Mouse (Mus musculus): Measurements from ENCODE around the gene Pth2. TPM values are rescaled to one million over a fixed set of nuclear protein-coding genes. Genes with fewer than 3 reads are reported as not detected.
A peak's percentile ranks its signal among the peaks of the same experiment; 100 is the strongest.

Gene Pth2
- polyA plus RNA-seq, 2 experiments: not detected

DNA sequence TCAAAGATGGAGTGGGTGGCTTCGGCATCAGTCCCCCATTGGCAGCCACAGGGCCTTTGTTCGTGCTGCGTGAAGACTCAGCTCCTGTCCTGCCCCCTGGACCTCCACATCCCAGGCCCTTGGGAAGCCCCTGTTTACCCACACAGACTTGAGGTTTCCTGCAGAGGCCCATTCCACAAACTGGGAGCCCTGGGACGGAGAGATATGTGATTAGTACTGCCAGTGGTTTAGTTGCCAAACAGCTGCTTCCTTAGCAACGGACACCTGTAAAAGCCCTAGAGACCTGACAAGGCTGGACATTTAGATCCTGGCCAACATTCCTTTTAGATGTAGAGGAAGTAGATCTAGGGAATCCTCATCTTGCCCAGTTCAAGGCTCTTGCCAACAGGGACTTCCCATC, 38.9 kb upstream of the Pth2 start:
- WGBS: 82% methylated on average over 5 of the region's 5 CpGs
- H3K4me3 ChIP-seq (replicated peaks; ENCODE audit: low read length): no peak overlapping the region
- H3K27me3 ChIP-seq (ENCODE audit: control insufficient read depth, insufficient read depth, low read length): no peaks in the 10 kb centered on the region
- no peak overlapping the region for H3K27ac ChIP-seq (replicated peaks; ENCODE audit: low read depth, low read length)
- 0 out of 2 replicates have a peak overlapping the region, but pooled peaks have one; percentile 16 for H3K9ac ChIP-seq (ENCODE audit: low read depth, low read length, severe bottlenecking)
- TF ChIP-seq POLR2A (IDR thresholded peaks at IDR 0.05; ENCODE audit: borderline replicate concordance, extremely low read depth, insufficient read depth, insufficient read length): no peak
- no peaks in the 10 kb centered on the region for H3K4me1 ChIP-seq (ENCODE audit: control insufficient read depth, insufficient read depth, low read length)
- H3K4me2 ChIP-seq (replicated peaks; ENCODE audit: low read depth, low read length, severe bottlenecking): no peak overlapping the region
- DNase-seq (ENCODE audit: low spot score) (no peak), ATAC-seq (ENCODE audit: low FRiP score, low read depth) (no peak)
- H3K36me3 ChIP-seq (ENCODE audit: control insufficient read depth, insufficient read depth, low read length): peaks cover 50% of the 10 kb centered on the region
- no peaks in the 10 kb centered on the region for H3K9me3 ChIP-seq (ENCODE audit: control insufficient read depth, low read length)

DNA sequence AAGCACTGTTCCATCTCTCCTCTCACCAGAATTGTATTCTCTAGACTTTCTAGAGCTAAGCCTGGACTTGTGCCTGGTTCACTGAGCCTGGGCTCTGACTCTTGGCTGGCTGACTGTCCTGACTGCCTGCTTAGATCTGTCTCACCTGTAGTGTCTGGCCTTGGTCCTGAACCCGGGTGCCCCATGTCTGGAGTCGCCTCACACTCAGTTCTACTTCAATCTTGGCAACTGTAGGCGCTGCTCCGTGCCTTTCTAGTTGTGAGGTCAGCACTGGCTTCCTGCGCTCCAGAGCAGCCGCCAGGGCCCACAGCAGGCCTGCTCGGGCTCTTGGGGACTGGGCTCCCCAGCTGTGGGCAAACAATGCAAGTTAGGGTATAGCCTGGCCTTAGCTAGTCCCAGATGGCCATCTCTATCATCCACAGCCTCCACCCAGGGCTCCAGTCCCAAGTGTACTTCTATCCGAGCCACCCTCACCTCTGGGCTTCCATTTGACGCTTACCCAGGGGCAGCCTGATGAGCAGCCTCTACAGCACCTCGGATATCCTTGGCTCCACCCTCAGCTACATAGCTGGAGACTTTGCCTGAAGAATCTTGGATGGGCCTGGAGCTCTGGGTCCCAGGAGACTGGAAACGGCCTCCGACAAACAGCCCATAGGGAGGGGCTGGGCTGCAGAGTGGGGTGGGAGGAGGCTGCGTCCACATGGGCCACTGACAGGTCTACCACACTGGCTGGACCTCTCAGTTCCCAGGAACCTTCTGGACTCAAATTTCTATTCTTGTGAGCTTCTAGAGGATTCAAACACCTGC, 36.2 kb upstream of the Pth2 start:
- Histone ChIP-seq H3K4me1 (ENCODE audit: control insufficient read depth, insufficient read depth, low read length) (no peaks in the 10 kb centered on the region), H3K27me3 (ENCODE audit: control insufficient read depth, insufficient read depth, low read length) (no peaks in the 10 kb centered on the region), H3K9me3 (ENCODE audit: control insufficient read depth, low read length) (no peaks in the 10 kb centered on the region), H3K9ac (ENCODE audit: low read depth, low read length, severe bottlenecking) (no peak overlapping the region), H3K36me3 (ENCODE audit: control insufficient read depth, insufficient read depth, low read length) (peaks cover 71% of the 10 kb centered on the region), H3K27ac (replicated peaks; ENCODE audit: low read depth, low read length) (no peak overlapping the region), H3K4me2 (replicated peaks; ENCODE audit: low read depth, low read length, severe bottlenecking) (no peak overlapping the region), H3K4me3 (replicated peaks; ENCODE audit: low read length) (no peak overlapping the region)
- 86% methylated on average over 13 of the region's 13 CpGs for WGBS
- ATAC-seq (ENCODE audit: low FRiP score, low read depth): no peak
- no peak for TF ChIP-seq POLR2A (IDR thresholded peaks at IDR 0.05; ENCODE audit: borderline replicate concordance, extremely low read depth, insufficient read depth, insufficient read length)
- DNase-seq (ENCODE audit: low spot score): no peak

GRCm38 (mm10) chr7:45145460-45145859, 35.3 kb upstream of the Pth2 start:
- no peak for DNase-seq (ENCODE audit: low spot score)
- Histone ChIP-seq H3K4me1 (ENCODE audit: control insufficient read depth, insufficient read depth, low read length) (no peaks in the 10 kb centered on the region), H3K9ac (ENCODE audit: low read depth, low read length, severe bottlenecking) (no peak overlapping the region), H3K9me3 (ENCODE audit: control insufficient read depth, low read length) (no peaks in the 10 kb centered on the region), H3K27me3 (ENCODE audit: control insufficient read depth, insufficient read depth, low read length) (no peaks in the 10 kb centered on the region), H3K4me3 (replicated peaks; ENCODE audit: low read length) (no peak overlapping the region), H3K27ac (replicated peaks; ENCODE audit: low read depth, low read length) (no peak overlapping the region), H3K36me3 (ENCODE audit: control insufficient read depth, insufficient read depth, low read length) (peaks cover 71% of the 10 kb centered on the region), H3K4me2 (replicated peaks; ENCODE audit: low read depth, low read length, severe bottlenecking) (no peak overlapping the region)
- no peak for TF ChIP-seq POLR2A (IDR thresholded peaks at IDR 0.05; ENCODE audit: borderline replicate concordance, extremely low read depth, insufficient read depth, insufficient read length)
- ATAC-seq (ENCODE audit: low FRiP score, low read depth): no peak
- WGBS: 95% methylated on average over 8 of the region's 8 CpGs

DNA sequence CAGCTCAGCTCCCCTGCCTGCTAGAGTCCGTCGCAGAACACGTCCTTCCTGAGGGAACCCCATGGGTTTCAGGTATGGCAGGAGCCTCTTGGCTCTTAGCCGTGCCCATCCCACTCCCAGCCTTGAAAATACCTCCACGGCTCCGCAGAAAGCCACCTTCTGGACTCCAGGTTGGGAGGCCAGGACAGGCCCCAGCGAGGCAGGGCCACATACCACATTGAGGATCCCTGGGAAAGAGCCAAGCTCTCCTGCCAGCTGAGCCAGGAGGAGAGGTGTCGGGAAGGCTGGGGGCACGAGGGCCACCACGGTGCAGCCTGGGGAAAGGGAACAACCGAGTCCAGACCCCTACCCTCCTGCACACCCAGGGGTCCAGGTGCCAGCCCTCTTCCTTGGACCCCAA, 33.5 kb upstream of the Pth2 start:
- no peak for TF ChIP-seq POLR2A (IDR thresholded peaks at IDR 0.05; ENCODE audit: borderline replicate concordance, extremely low read depth, insufficient read depth, insufficient read length)
- Histone ChIP-seq H3K9me3 (ENCODE audit: control insufficient read depth, low read length) (no peaks in the 10 kb centered on the region), H3K27me3 (ENCODE audit: control insufficient read depth, insufficient read depth, low read length) (no peaks in the 10 kb centered on the region), H3K9ac (ENCODE audit: low read depth, low read length, severe bottlenecking) (no peak overlapping the region), H3K4me2 (replicated peaks; ENCODE audit: low read depth, low read length, severe bottlenecking) (no peak overlapping the region), H3K36me3 (ENCODE audit: control insufficient read depth, insufficient read depth, low read length) (peaks cover 64% of the 10 kb centered on the region), H3K27ac (replicated peaks; ENCODE audit: low read depth, low read length) (no peak overlapping the region), H3K4me3 (replicated peaks; ENCODE audit: low read length) (no peak overlapping the region), H3K4me1 (ENCODE audit: control insufficient read depth, insufficient read depth, low read length) (peaks cover 3% of the 10 kb centered on the region; the same call in 1 of the 2 replicates)
- 92% methylated on average over 11 of the region's 11 CpGs for whole genome bisulfite sequencing
- DNase-seq (ENCODE audit: low spot score) (no peak), ATAC-seq (ENCODE audit: low FRiP score, low read depth) (no peak)

DNA sequence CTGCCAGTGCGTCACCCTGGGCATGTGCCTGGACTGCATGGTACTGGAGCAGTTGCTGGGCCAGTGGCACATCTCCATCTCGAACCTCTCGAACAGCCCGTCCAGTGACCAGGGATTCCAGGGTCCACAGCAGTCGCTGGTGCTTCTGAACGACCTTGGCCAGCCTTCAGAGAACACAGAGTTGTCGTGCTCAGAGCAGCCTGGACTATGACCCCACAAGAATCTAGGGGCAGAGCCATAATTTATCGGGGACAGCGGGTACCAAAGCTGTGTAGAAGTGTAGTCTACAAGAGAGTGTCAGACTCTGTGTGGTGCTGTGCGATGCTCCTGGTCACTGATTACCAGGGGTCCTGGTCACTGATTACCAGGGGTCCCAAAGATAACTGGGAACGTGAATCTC, 32.9 kb upstream of the Pth2 start:
- Histone ChIP-seq H3K4me2 (replicated peaks; ENCODE audit: low read depth, low read length, severe bottlenecking) (no peak overlapping the region), H3K27me3 (ENCODE audit: control insufficient read depth, insufficient read depth, low read length) (no peaks in the 10 kb centered on the region), H3K9ac (ENCODE audit: low read depth, low read length, severe bottlenecking) (no peak overlapping the region), H3K4me1 (ENCODE audit: control insufficient read depth, insufficient read depth, low read length) (peaks cover 3% of the 10 kb centered on the region; the same call in 1 of the 2 replicates), H3K36me3 (ENCODE audit: control insufficient read depth, insufficient read depth, low read length) (peaks cover 60% of the 10 kb centered on the region), H3K9me3 (ENCODE audit: control insufficient read depth, low read length) (no peaks in the 10 kb centered on the region), H3K4me3 (replicated peaks; ENCODE audit: low read length) (no peak overlapping the region), H3K27ac (replicated peaks; ENCODE audit: low read depth, low read length) (no peak overlapping the region)
- no peak for TF ChIP-seq POLR2A (IDR thresholded peaks at IDR 0.05; ENCODE audit: borderline replicate concordance, extremely low read depth, insufficient read depth, insufficient read length)
- no peak for DNase-seq (ENCODE audit: low spot score)
- WGBS: 87% methylated on average over 11 of the region's 11 CpGs
- no peak for ATAC-seq (ENCODE audit: low FRiP score, low read depth)

Measured in limb, embryonic 14.5 days (tissue).